Mouse (Mus musculus): ENCODE measurements around the gene Cdh20. TPM values are rescaled to one million over a fixed set of nuclear protein-coding genes. Genes with fewer than 3 reads are reported as not detected.
A peak's percentile ranks its signal among the peaks of the same experiment; 100 is the strongest.

Cdh20 gene
- total RNA-seq, 1 experiment, result 0.04 TPM

GRCm38 (mm10) chr1:104828106-104828505 is 59.8 kb downstream of the Cdh20 start:
- no peak for DNase-seq (ENCODE audit: low read depth, low spot score)
- TF ChIP-seq MAFK (IDR thresholded peaks at IDR 0.05; ENCODE audit: insufficient read depth, low read depth, low read length) (no peak), CHD2 (IDR thresholded peaks at IDR 0.05; ENCODE audit: low read depth, low read length) (no peak), ZNF384 (IDR thresholded peaks at IDR 0.05; ENCODE audit: low read depth, low read length) (no peak), ZC3H11A (IDR thresholded peaks at IDR 0.05; ENCODE audit: borderline replicate concordance, low read depth, low read length) (no peak), HCFC1 (IDR thresholded peaks at IDR 0.05; ENCODE audit: borderline replicate concordance, insufficient read depth, low read length) (no peak)
- Histone ChIP-seq H3K9ac (ENCODE audit: insufficient read depth, low read depth, low read length, poor library complexity, severe bottlenecking) (no peak overlapping the region), H3K4me1 (ENCODE audit: control insufficient read depth in 2 of 2, insufficient read depth in 2 of 2, low read length in 2 of 2, poor library complexity in 1 of 2) (no peaks in the 10 kb centered on the region), H3K4me3 (ENCODE audit: insufficient read depth in 1 of 2, low read depth in 1 of 2, low read length in 2 of 2, poor library complexity in 1 of 2, severe bottlenecking in 1 of 2) (no peak overlapping the region), H3K36me3 (ENCODE audit: control insufficient read depth, insufficient read depth, low read length, poor library complexity, severe bottlenecking) (no peaks in the 10 kb centered on the region), H3K27ac (ENCODE audit: insufficient read depth, low read depth, low read length, poor library complexity, severe bottlenecking) (no peak overlapping the region), H3K9me3 (ENCODE audit: control insufficient read depth, insufficient read depth, low read depth, low read length) (no peaks in the 10 kb centered on the region)
- in situ Hi-C loops (cut with MboI; ENCODE audit: low sequenced_read_pairs in 2 of 2, unreplicated experiment in 2 of 2), result no loop called here

- H3K4me1 ChIP-seq (ENCODE audit: control insufficient read depth in 2 of 2, insufficient read depth in 2 of 2, low read length in 2 of 2, poor library complexity in 1 of 2), result 0 out of 4 replicates have a peak, but pooled peaks cover 0 to 2% of the 10 kb centered on the region in 2 experiments
- TF ChIP-seq CHD2 (IDR thresholded peaks at IDR 0.05; ENCODE audit: low read depth, low read length) (no peak), ZNF384 (IDR thresholded peaks at IDR 0.05; ENCODE audit: low read depth, low read length) (no peak), HCFC1 (IDR thresholded peaks at IDR 0.05; ENCODE audit: borderline replicate concordance, insufficient read depth, low read length) (no peak), ZC3H11A (IDR thresholded peaks at IDR 0.05; ENCODE audit: borderline replicate concordance, low read depth, low read length) (no peak), MAFK (IDR thresholded peaks at IDR 0.05; ENCODE audit: insufficient read depth, low read depth, low read length) (no peak)
- H3K4me3 ChIP-seq (ENCODE audit: insufficient read depth in 1 of 2, low read depth in 1 of 2, low read length in 2 of 2, poor library complexity in 1 of 2, severe bottlenecking in 1 of 2), result no peak overlapping the region
- no peak overlapping the region for H3K9ac ChIP-seq (ENCODE audit: insufficient read depth, low read depth, low read length, poor library complexity, severe bottlenecking)
- DNase-seq (ENCODE audit: low read depth, low spot score), result peak; percentile 13
- no peak overlapping the region for H3K27ac ChIP-seq (ENCODE audit: insufficient read depth, low read depth, low read length, poor library complexity, severe bottlenecking)
- in situ Hi-C loops (cut with MboI; ENCODE audit: low sequenced_read_pairs in 2 of 2, unreplicated experiment in 2 of 2), result no loop called here
- peaks cover 2% of the 10 kb centered on the region for H3K9me3 ChIP-seq (ENCODE audit: control insufficient read depth, insufficient read depth, low read depth, low read length)
- no peaks in the 10 kb centered on the region for H3K36me3 ChIP-seq (ENCODE audit: control insufficient read depth, insufficient read depth, low read length, poor library complexity, severe bottlenecking)
Observed at GRCm38 (mm10) chr1:104838206-104838915, 70.0 kb downstream of the Cdh20 start.

GRCm38 (mm10) chr1:104839051-104839450 is 70.7 kb downstream of the Cdh20 start:
- H3K4me3 ChIP-seq (ENCODE audit: insufficient read depth in 1 of 2, low read depth in 1 of 2, low read length in 2 of 2, poor library complexity in 1 of 2, severe bottlenecking in 1 of 2), result no peak overlapping the region
- H3K4me1 ChIP-seq (ENCODE audit: control insufficient read depth in 2 of 2, insufficient read depth in 2 of 2, low read length in 2 of 2, poor library complexity in 1 of 2), result 0 out of 4 replicates have a peak, but pooled peaks cover 0 to 2% of the 10 kb centered on the region in 2 experiments
- no peak overlapping the region for H3K27ac ChIP-seq (ENCODE audit: insufficient read depth, low read depth, low read length, poor library complexity, severe bottlenecking)
- peaks cover 2% of the 10 kb centered on the region for H3K9me3 ChIP-seq (ENCODE audit: control insufficient read depth, insufficient read depth, low read depth, low read length)
- no peak for TF ChIP-seq ZC3H11A (IDR thresholded peaks at IDR 0.05; ENCODE audit: borderline replicate concordance, low read depth, low read length)
- no peak for TF ChIP-seq MAFK (IDR thresholded peaks at IDR 0.05; ENCODE audit: insufficient read depth, low read depth, low read length)
- no peak for TF ChIP-seq CHD2 (IDR thresholded peaks at IDR 0.05; ENCODE audit: low read depth, low read length)
- no peak for TF ChIP-seq ZNF384 (IDR thresholded peaks at IDR 0.05; ENCODE audit: low read depth, low read length)
- TF ChIP-seq HCFC1 (IDR thresholded peaks at IDR 0.05; ENCODE audit: borderline replicate concordance, insufficient read depth, low read length), result no peak
- H3K36me3 ChIP-seq (ENCODE audit: control insufficient read depth, insufficient read depth, low read length, poor library complexity, severe bottlenecking), result no peaks in the 10 kb centered on the region
- DNase-seq (ENCODE audit: low read depth, low spot score), result no peak
- no peak overlapping the region for H3K9ac ChIP-seq (ENCODE audit: insufficient read depth, low read depth, low read length, poor library complexity, severe bottlenecking)
- in situ Hi-C loops (cut with MboI; ENCODE audit: low sequenced_read_pairs in 2 of 2, unreplicated experiment in 2 of 2), result no loop called here

GRCm38 (mm10) chr1:104848256-104848919 is 80.1 kb downstream of the Cdh20 start:
- no peak for DNase-seq (ENCODE audit: low read depth, low spot score)
- Histone ChIP-seq H3K9me3 (ENCODE audit: control insufficient read depth, insufficient read depth, low read depth, low read length) (no peaks in the 10 kb centered on the region), H3K4me1 (ENCODE audit: control insufficient read depth in 2 of 2, insufficient read depth in 2 of 2, low read length in 2 of 2, poor library complexity in 1 of 2) (peaks cover 0 to 2% of the 10 kb centered on the region in 2 experiments; a peak in 1 of 4 replicates), H3K4me3 (ENCODE audit: insufficient read depth in 1 of 2, low read depth in 1 of 2, low read length in 2 of 2, poor library complexity in 1 of 2, severe bottlenecking in 1 of 2) (no peak overlapping the region), H3K27ac (ENCODE audit: insufficient read depth, low read depth, low read length, poor library complexity, severe bottlenecking) (no peak overlapping the region), H3K9ac (ENCODE audit: insufficient read depth, low read depth, low read length, poor library complexity, severe bottlenecking) (no peak overlapping the region), H3K36me3 (ENCODE audit: control insufficient read depth, insufficient read depth, low read length, poor library complexity, severe bottlenecking) (no peaks in the 10 kb centered on the region)
- TF ChIP-seq MAFK (IDR thresholded peaks at IDR 0.05; ENCODE audit: insufficient read depth, low read depth, low read length), result no peak
- TF ChIP-seq CHD2 (IDR thresholded peaks at IDR 0.05; ENCODE audit: low read depth, low read length), result no peak
- no peak for TF ChIP-seq ZC3H11A (IDR thresholded peaks at IDR 0.05; ENCODE audit: borderline replicate concordance, low read depth, low read length)
- TF ChIP-seq ZNF384 (IDR thresholded peaks at IDR 0.05; ENCODE audit: low read depth, low read length), result no peak
- TF ChIP-seq HCFC1 (IDR thresholded peaks at IDR 0.05; ENCODE audit: borderline replicate concordance, insufficient read depth, low read length), result no peak
- in situ Hi-C loops (cut with MboI; ENCODE audit: low sequenced_read_pairs in 2 of 2, unreplicated experiment in 2 of 2), result no loop called here

Measured in ES-E14 (cell line).